Mouse (Mus musculus) CH12.LX (cell line): ENCODE data around the gene Calhm2. TPM values are rescaled to one million over a fixed set of nuclear protein-coding genes. Genes with fewer than 3 reads are reported as not detected.
A peak's percentile ranks its signal among the peaks of the same experiment; 100 is the strongest.

Experiments
- DNase-seq: peaks from one replicate; pipeline ENCODE4 v3.0.0-alpha.2; 2013; ENCODE audit errors: extremely low read depth
- H3K27ac ChIP-seq: 2 replicates; pipeline ENCODE4 v1.5.1; 2012; ENCODE audit warnings: low read depth, mild to moderate bottlenecking, control low read depth, moderate library complexity; ENCODE audit not compliant: insufficient read depth
- H3K27me3 ChIP-seq: replicated peaks from 2 replicates; pipeline ENCODE3; 2012; ENCODE audit warnings: inconsistent platforms
- H3K36me3 ChIP-seq, 2 experiments: replicated peaks in 1 of 2; 2 replicates each; pipeline versions ENCODE3 to v1.6.1; 2012; ENCODE audit warnings: inconsistent platforms in 1 of 2, low read length in 1 of 2, mild to moderate bottlenecking in 1 of 2, mixed read lengths in 1 of 2, moderate library complexity in 1 of 2; ENCODE audit not compliant: control insufficient read depth in 1 of 2, insufficient read depth in 1 of 2
- H3K4me1 ChIP-seq, 2 experiments: 2 replicates each; pipeline ENCODE4 v1.6.1; 2012; ENCODE audit warnings: inconsistent platforms in 1 of 2, moderate library complexity in 1 of 2; ENCODE audit not compliant: insufficient read depth in 2 of 2, control insufficient read depth in 1 of 2
- H3K4me2 ChIP-seq: 2 replicates; pipeline ENCODE4 v1.6.1; 2012; ENCODE audit warnings: low read depth, mild to moderate bottlenecking, control low read depth; ENCODE audit not compliant: poor library complexity, insufficient read depth, severe bottlenecking
- H3K4me3 ChIP-seq, 3 experiments: fragments of 150-350 bp in 1 of 3; sonication (generic) in 1 of 3; replicated peaks in 1 of 3; 2 replicates each; pipeline versions ENCODE3 to v1.5.1; 2011 to 2012; ENCODE audit warnings: low read depth in 2 of 3, low read length in 2 of 3, mild to moderate bottlenecking in 2 of 3, moderate library complexity in 2 of 3, control low read depth in 1 of 3, improper control_type of control experiment in 1 of 3, inconsistent platforms in 1 of 3, mixed read lengths in 1 of 3; ENCODE audit not compliant: poor library complexity in 1 of 3
- H3K79me2 ChIP-seq: replicated peaks from 2 replicates; pipeline ENCODE4 v1.6.1; 2012; ENCODE audit warnings: mild to moderate bottlenecking, moderate library complexity; ENCODE audit not compliant: control insufficient read depth, poor library complexity, insufficient read depth, severe bottlenecking; ENCODE audit errors: extremely low read depth
- H3K9ac ChIP-seq: 2 replicates; pipeline ENCODE4 v1.6.1; 2012; ENCODE audit warnings: low read depth, mild to moderate bottlenecking, control low read depth, moderate library complexity; ENCODE audit not compliant: insufficient read depth
- H3K9me3 ChIP-seq: replicated peaks from 2 replicates; pipeline ENCODE3; 2012; ENCODE audit warnings: low read length, inconsistent platforms, mixed read lengths
- BHLHE40 ChIP-seq: IDR thresholded peaks from 2 replicates; pipeline ENCODE4 v1.6.1; 2011; ENCODE audit warnings: mild to moderate bottlenecking, low read depth, low read length, improper control_type of control experiment
- CHD1 ChIP-seq: IDR thresholded peaks from 2 replicates; pipeline ENCODE4 v1.6.1; 2012; ENCODE audit warnings: low read depth, low read length, improper control_type of control experiment, inconsistent platforms
- CHD2 ChIP-seq: IDR thresholded peaks from 2 replicates; pipeline ENCODE4 v1.6.1; 2011; ENCODE audit warnings: low read length, improper control_type of control experiment
- ELF1 ChIP-seq: IDR thresholded peaks from 2 replicates; pipeline ENCODE4 v1.6.1; 2014; ENCODE audit warnings: low read depth, mild to moderate bottlenecking, inconsistent platforms, low read length, improper control_type of control experiment
- EP300 ChIP-seq: IDR thresholded peaks from 2 replicates; pipeline ENCODE4 v1.6.1; 2011; ENCODE audit warnings: low read length, improper control_type of control experiment
- ETS1 ChIP-seq: conservative IDR thresholded peaks from 2 replicates; pipeline ENCODE4 v1.6.1; 2012; ENCODE audit warnings: low read depth, mild to moderate bottlenecking, inconsistent platforms, low read length, improper control_type of control experiment, moderate library complexity
- GABPA ChIP-seq: IDR thresholded peaks from 2 replicates; pipeline ENCODE4 v1.6.1; 2012; ENCODE audit warnings: low read depth, low read length, improper control_type of control experiment, inconsistent platforms; ENCODE audit not compliant: insufficient replicate concordance
- HCFC1 ChIP-seq: IDR thresholded peaks from 2 replicates; pipeline ENCODE4 v1.6.1; 2012; ENCODE audit warnings: low read depth, mild to moderate bottlenecking, inconsistent platforms, low read length, improper control_type of control experiment
- IRF4 ChIP-seq: IDR thresholded peaks from 2 replicates; pipeline ENCODE4 v1.6.1; 2014; ENCODE audit warnings: low read depth, mild to moderate bottlenecking, inconsistent platforms, low read length, improper control_type of control experiment
- JUND ChIP-seq: conservative IDR thresholded peaks from 2 replicates; pipeline ENCODE4 v1.6.1; 2011; ENCODE audit warnings: low read depth, low read length, improper control_type of control experiment
- KAT2A ChIP-seq: IDR thresholded peaks from 2 replicates; pipeline ENCODE4 v1.6.1; 2012; ENCODE audit warnings: low read length, improper control_type of control experiment, inconsistent platforms; ENCODE audit not compliant: insufficient replicate concordance
- MAFK ChIP-seq: IDR thresholded peaks from 2 replicates; pipeline ENCODE4 v1.6.1; 2011; ENCODE audit warnings: low read length, improper control_type of control experiment; ENCODE audit not compliant: insufficient replicate concordance
- MAX ChIP-seq: IDR thresholded peaks from 2 replicates; pipeline ENCODE4 v1.6.1; 2011; ENCODE audit warnings: low read length, improper control_type of control experiment
- MAZ ChIP-seq: IDR thresholded peaks from 2 replicates; pipeline ENCODE4 v1.6.1; 2012; ENCODE audit warnings: low read depth, mild to moderate bottlenecking, inconsistent platforms, low read length, improper control_type of control experiment, moderate library complexity
- MEF2A ChIP-seq: IDR thresholded peaks from 2 replicates; pipeline ENCODE4 v1.6.1; 2014; ENCODE audit warnings: low read depth, mild to moderate bottlenecking, inconsistent platforms, low read length, improper control_type of control experiment, borderline replicate concordance
- MXI1 ChIP-seq: IDR thresholded peaks from 2 replicates; pipeline ENCODE4 v1.6.1; 2011; ENCODE audit warnings: mild to moderate bottlenecking, low read depth, low read length, improper control_type of control experiment
- MYC ChIP-seq: IDR thresholded peaks from 2 replicates; pipeline ENCODE4 v1.6.1; 2011; ENCODE audit warnings: low read depth, mild to moderate bottlenecking, improper control_type of control experiment, low read length
- NELFE ChIP-seq: IDR thresholded peaks from 2 replicates; pipeline ENCODE4 v1.6.1; 2011; ENCODE audit warnings: low read depth, low read length, improper control_type of control experiment
- NRF1 ChIP-seq: IDR thresholded peaks from 2 replicates; pipeline ENCODE4 v1.6.1; 2014; ENCODE audit warnings: low read depth, mild to moderate bottlenecking, inconsistent platforms, low read length, improper control_type of control experiment, moderate library complexity
- PAX5 ChIP-seq: IDR thresholded peaks from 2 replicates; pipeline ENCODE4 v1.6.1; 2012; ENCODE audit warnings: low read length, inconsistent platforms, mixed read lengths
- POLR2A ChIP-seq: IDR thresholded peaks from 2 replicates; pipeline ENCODE4 v1.6.1; 2011; ENCODE audit warnings: low read depth, mild to moderate bottlenecking, improper control_type of control experiment, low read length
- RAD21 ChIP-seq: IDR thresholded peaks from 2 replicates; pipeline ENCODE4 v1.6.1; 2011; ENCODE audit warnings: low read depth, mild to moderate bottlenecking, low read length, improper control_type of control experiment, moderate library complexity
- RCOR1 ChIP-seq: conservative IDR thresholded peaks from 2 replicates; pipeline ENCODE4 v1.6.1; 2012; ENCODE audit warnings: low read depth, mild to moderate bottlenecking, inconsistent platforms, low read length, improper control_type of control experiment
- SIN3A ChIP-seq: IDR thresholded peaks from 2 replicates; pipeline ENCODE4 v1.6.1; 2012; ENCODE audit warnings: low read length, improper control_type of control experiment, inconsistent platforms
- SMC3 ChIP-seq: IDR thresholded peaks from 2 replicates; pipeline ENCODE4 v1.6.1; 2011; ENCODE audit warnings: low read depth, low read length, improper control_type of control experiment
- TBP ChIP-seq: conservative IDR thresholded peaks from 2 replicates; pipeline ENCODE4 v1.6.1; 2011; ENCODE audit warnings: low read depth, low read length, improper control_type of control experiment
- TCF12 ChIP-seq: IDR thresholded peaks from 2 replicates; pipeline ENCODE4 v1.6.1; 2014; ENCODE audit warnings: low read depth, mild to moderate bottlenecking, inconsistent platforms, low read length, improper control_type of control experiment
- UBTF ChIP-seq: IDR thresholded peaks from 2 replicates; pipeline ENCODE4 v1.6.1; 2012; ENCODE audit warnings: low read depth, mild to moderate bottlenecking, inconsistent platforms, low read length, improper control_type of control experiment, moderate library complexity
- USF1 ChIP-seq: IDR thresholded peaks from 2 replicates; pipeline ENCODE4 v1.6.1; 2014; ENCODE audit warnings: low read depth, mild to moderate bottlenecking, inconsistent platforms, low read length, improper control_type of control experiment
- USF2 ChIP-seq: conservative IDR thresholded peaks from 2 replicates; pipeline ENCODE4 v1.6.1; 2011; ENCODE audit warnings: low read depth, low read length, improper control_type of control experiment
- ZC3H11A ChIP-seq: IDR thresholded peaks from 2 replicates; pipeline ENCODE4 v1.6.1; 2012; ENCODE audit warnings: low read depth, mild to moderate bottlenecking, inconsistent platforms, low read length, improper control_type of control experiment
- ZNF384 ChIP-seq: IDR thresholded peaks from 2 replicates; pipeline ENCODE4 v1.6.1; 2012; ENCODE audit warnings: low read depth, low read length, improper control_type of control experiment, inconsistent platforms
- dilution Hi-C: fragments of 300-500 bp; cut with MboI; formaldehyde crosslinking; loops from 2 replicates; pipeline ENCODE4 v1.14.3; 2020; ENCODE audit warnings: low sequenced_read_pairs; ENCODE audit not compliant: extremely low pct_unique_long_range_greater_than_20kb, extremely low pct_ligation_motif_present
- in situ Hi-C: fragments of 300-500 bp; cut with MboI; formaldehyde crosslinking; loops from 3 replicates; pipeline ENCODE4 v1.14.3; 2019; ENCODE audit warnings: low sequenced_read_pairs, low pct_ligation_motif_present, low pct_unique_long_range_greater_than_20kb, mixed read lengths
- polyA plus RNA-seq: library from polyadenylated mRNA; unstranded; fragments of >175 nt; gene quantifications from 2 replicates; pipeline ENCODE4 v1.2.1, GENCODE M21; 2012; ENCODE audit warnings: low read depth; ENCODE audit not compliant: insufficient read length
- total RNA-seq, 2 experiments: library from RNA; depleted of rRNA; stranded (reverse); fragments of 300-350 nt in 1 of 2; fragments of >200 nt in 1 of 2; gene quantifications; 2 replicates each; pipeline ENCODE4 v1.2.3; 2012 to 2014

Calhm2 gene
- total and polyA plus RNA-seq, 3 experiments, result 6.3 to 10.4 (median 10.1) TPM

DNA sequence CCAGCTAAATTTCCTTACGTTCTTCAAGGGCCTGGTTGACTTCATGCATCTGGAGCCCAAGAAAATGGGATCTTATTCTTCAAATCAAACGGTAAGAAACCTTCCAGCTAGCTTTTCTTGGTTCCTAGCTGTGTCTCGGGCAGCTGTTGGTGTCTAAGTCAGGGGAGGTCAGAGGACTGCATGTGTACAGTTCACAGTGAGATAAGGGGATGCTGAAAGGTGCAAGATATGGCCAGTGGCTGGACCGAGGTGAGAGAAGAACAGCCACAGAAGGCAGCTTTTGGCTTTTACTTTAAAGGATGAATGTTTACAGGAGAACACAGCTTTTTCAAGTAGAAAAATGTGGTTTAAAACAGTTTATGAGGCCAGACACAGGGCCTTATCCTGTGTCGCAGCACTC is 37.0 kb downstream of the Calhm2 start:
- dilution Hi-C loops (no loop called here), in situ Hi-C loops (no loop called here)
- H3K9me3 ChIP-seq, result no peaks in the 10 kb centered on the region

DNA sequence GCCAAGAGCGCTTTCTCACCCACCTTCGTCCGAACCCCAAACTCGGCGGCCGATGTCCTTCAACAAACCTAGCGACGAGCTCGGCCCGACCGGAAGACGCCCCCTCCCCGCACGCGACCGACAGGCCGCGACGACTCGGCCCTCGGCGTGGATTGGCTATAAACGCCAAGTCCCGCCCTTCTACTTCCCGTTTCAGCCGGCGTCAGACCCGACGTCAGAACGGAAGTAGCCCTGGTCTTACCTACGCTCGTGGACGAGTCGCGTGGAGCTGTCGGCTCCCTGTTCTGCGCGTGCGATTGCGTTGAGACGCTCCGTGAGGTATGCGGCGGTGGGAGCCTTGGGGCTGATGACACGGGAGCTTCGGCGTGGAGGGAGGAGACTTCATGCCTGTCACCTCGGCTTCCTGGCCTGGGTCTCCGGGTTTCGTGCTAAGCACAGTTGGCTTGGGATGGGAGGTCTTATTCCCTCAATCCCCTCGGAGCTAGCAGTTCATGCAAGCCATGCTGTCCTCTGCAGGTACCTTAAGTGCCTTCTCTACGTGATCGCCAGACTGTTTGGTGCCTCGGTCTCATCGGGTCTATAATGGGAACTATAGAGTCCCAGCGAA is 47.4 kb downstream of the Calhm2 start, which contains the start of the genes Usmg5 and Pdcd11:
TSS of gene Usmg5 (minus strand) at position 98 of the 607 bp plus-strand sequence.
TSS of gene Pdcd11 (plus strand) at position 219 of the 607 bp plus-strand sequence.
- peaks cover 73% of the 10 kb centered on the region for H3K79me2 ChIP-seq
- peaks cover 28 to 64% of the 10 kb centered on the region in 2 experiments for H3K36me3 ChIP-seq
- in situ Hi-C loops (no loop called here), dilution Hi-C loops (no loop called here)
- peaks cover 2 to 39% of the 10 kb centered on the region in 2 experiments; a peak in 2 of 4 replicates for H3K4me1 ChIP-seq
- H3K9me3 ChIP-seq, result no peaks in the 10 kb centered on the region
- TF ChIP-seq MXI1, result peak; percentile 98
- peak; percentile 98 for TF ChIP-seq MAZ
- peak; percentile 90 for TF ChIP-seq MYC
- peak; percentile 97 for TF ChIP-seq BHLHE40
- TF ChIP-seq POLR2A, result peak; percentile 98
- peak; percentile 83; the same call in 1 of the 2 replicates for TF ChIP-seq MAX
- TF ChIP-seq NRF1, result peak; percentile 50
- TF ChIP-seq NELFE, result peak; percentile 85
- TF ChIP-seq TCF12, result peak; percentile 72
- no peak for TF ChIP-seq MAFK
- peak; percentile 62; the same call in 1 of the 2 replicates for TF ChIP-seq TBP
- no peak for TF ChIP-seq CHD1
- TF ChIP-seq ETS1, result no peak
- no peak for TF ChIP-seq GABPA
- TF ChIP-seq ZNF384, result no peak
- TF ChIP-seq ELF1, result peak; percentile 90
- TF ChIP-seq HCFC1, result peak; percentile 85
- TF ChIP-seq RAD21, result no peak
- peak; percentile 72 for TF ChIP-seq SIN3A
- TF ChIP-seq PAX5, result no peak
- peak; percentile 61; the same call in 1 of the 2 replicates for TF ChIP-seq KAT2A
- no peak for TF ChIP-seq EP300
- no peak for TF ChIP-seq USF2
- TF ChIP-seq CHD2, result peak; percentile 41; the same call in 1 of the 2 replicates
- peak within 1 kb of the TSS; percentile 55 to 83 (median 67) for H3K4me3 ChIP-seq
- peak; percentile 95 for DNase-seq
- H3K9ac ChIP-seq, result peak within 1 kb of the TSS; percentile 57
- peak within 1 kb of the TSS; percentile 64 for H3K4me2 ChIP-seq
- H3K27me3 ChIP-seq, result no peaks in the 10 kb centered on the region
- 0 out of 2 replicates have a peak within 1 kb of the TSS, but pooled peaks have one; percentile 5 for H3K27ac ChIP-seq

More for the DNA sequence above, 37.0 kb downstream of the Calhm2 start:
- H3K79me2 ChIP-seq, result no peaks in the 10 kb centered on the region; the same call in 1 of the 2 replicates
- H3K4me3 ChIP-seq, result no peak overlapping the region
- no peak for TF ChIP-seq HCFC1
- no peak for TF ChIP-seq TCF12
- no peak for TF ChIP-seq ETS1
- TF ChIP-seq BHLHE40, result no peak
- no peak for TF ChIP-seq JUND
- no peak for TF ChIP-seq UBTF
- no peak for TF ChIP-seq RAD21
- TF ChIP-seq NRF1, result no peak
- no peak for TF ChIP-seq EP300
- TF ChIP-seq MYC, result no peak
- TF ChIP-seq IRF4, result no peak
- no peak for TF ChIP-seq TBP
- TF ChIP-seq MAZ, result no peak
- no peak for TF ChIP-seq RCOR1
- TF ChIP-seq SMC3, result no peak
- no peak for TF ChIP-seq USF1
- no peak for TF ChIP-seq MAX
- no peak for TF ChIP-seq POLR2A
- TF ChIP-seq ZC3H11A, result no peak
- TF ChIP-seq MEF2A, result no peak
- peaks cover 88 to 99% of the 10 kb centered on the region in 2 experiments for H3K36me3 ChIP-seq
- DNase-seq, result no peak
- H3K27me3 ChIP-seq, result no peaks in the 10 kb centered on the region
- H3K27ac ChIP-seq, result no peak overlapping the region
- no peak overlapping the region for H3K9ac ChIP-seq
- no peaks in the 10 kb centered on the region for H3K4me1 ChIP-seq
- no peak overlapping the region for H3K4me2 ChIP-seq
